Mouse (Mus musculus) Patski (cell line): Measurements from ENCODE around the gene March5. TPM values are rescaled to one million over a fixed set of nuclear protein-coding genes. Genes with fewer than 3 reads are reported as not detected.
A peak's percentile ranks its signal among the peaks of the same experiment; 100 is the strongest.
"Not testable (repeated sequence)": the region's sequence is repeated elsewhere in the genome, so short reads cannot be mapped to it uniquely, and the experiment has no call there.

ENCODE experiments used
- ATAC-seq: fragments of 100-300 bp; one replicate; pipeline ENCODE4 v1.8.0; 2021
- CTCF ChIA-PET: fragments of 350-600 bp; sonication (Branson Sonifier 250); formaldehyde crosslinking; loops from one replicate; lab custom pipeline; 2022; ENCODE audit warnings: inconsistent platforms; lab: Charles Lee
- POLR2A ChIA-PET: fragments of 350-600 bp; sonication (Branson Sonifier 250); formaldehyde crosslinking; loops from one replicate; lab custom pipeline; 2022; ENCODE audit warnings: antibody characterized with exemption, inconsistent platforms; lab: Charles Lee
- DNase-seq: peaks from one replicate; pipeline ENCODE4 v3.0.0-alpha.2; 2011; ENCODE audit warnings: low read depth, low spot score
- H3K27me3 ChIP-seq: fragments of 371-371 bp; one replicate; pipeline ENCODE4 v1.5.1; 2021
- CTCF ChIP-seq: fragments of 100-300 bp; IDR thresholded peaks from one replicate; pipeline ENCODE4 v1.5.1; 2021
- in situ Hi-C: fragments of 300-500 bp; cut with MboI; formaldehyde crosslinking; loops from 3 replicates; pipeline ENCODE4 v1.11.1; 2018; ENCODE audit warnings: low pct_unique_long_range_greater_than_20kb, mixed read lengths
- polyA plus RNA-seq: library from polyadenylated mRNA; unstranded; gene quantifications from one replicate; pipeline ENCODE4 v1.2.3, GENCODE M21; 2021

March5 gene
- polyA plus RNA-seq, 1 experiment from 2014 or later, result 121 TPM

DNA sequence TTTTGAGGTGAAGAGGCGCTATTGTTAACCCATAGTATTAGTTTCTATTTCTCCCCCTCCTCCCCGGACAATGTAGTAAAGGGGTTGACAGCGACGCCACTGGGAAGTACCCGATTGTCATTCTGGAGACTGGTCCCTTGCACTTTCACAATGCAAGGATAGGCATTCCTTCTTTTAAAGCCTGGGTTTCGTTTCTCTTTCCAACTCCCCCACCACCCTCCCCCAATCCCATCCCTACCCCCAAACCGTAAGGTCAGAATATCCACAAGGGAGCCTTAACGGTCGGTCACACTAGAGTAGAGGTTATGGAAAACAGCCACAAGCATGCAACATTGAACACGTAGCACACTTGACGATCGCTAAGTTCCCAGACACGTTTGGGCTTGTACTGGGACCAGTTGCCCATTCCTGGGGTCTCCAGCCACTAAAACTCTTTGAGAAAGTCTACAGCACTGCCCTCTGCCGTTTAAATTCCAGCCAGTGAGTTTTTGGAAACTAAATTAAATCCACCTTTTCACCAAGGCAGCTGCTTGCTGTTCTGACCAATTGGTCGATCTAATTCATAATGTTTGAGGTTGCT is 923 bp downstream of the March5 start, which contains the start of gene Cpeb3:
TSS of gene Cpeb3 (minus strand) at position 426 of the 580 bp plus-strand sequence.
- CTCF ChIA-PET, result interaction anchor here (0.8 to 2.5 kb wide), 3 partner anchors 12 to 157 kb away, joined by 3 to 9 read pairs (median 4); no protein-coding TSS in a partner anchor
- TF ChIP-seq CTCF, result peak; percentile 70
- in situ Hi-C loops, result no loop called here
- H3K27me3 ChIP-seq, result no peaks in the 10 kb centered on the region
- DNase-seq (peak; percentile 22), ATAC-seq (no peak)
- POLR2A ChIA-PET, result no interaction called here

GRCm38 (mm10) chr19:37208986-37209385 is 1.6 kb downstream of the March5 start:
- POLR2A ChIA-PET, result interaction anchor here (0.6 to 1.5 kb wide), 2 partner anchors 34 to 193 kb away, joined by 3 to 5 read pairs; no protein-coding TSS in a partner anchor
- DNase-seq, result peak; percentile 15
- CTCF ChIA-PET, result interaction anchor here (0.8 to 2.5 kb wide), 3 partner anchors 12 to 158 kb away, joined by 3 to 9 read pairs (median 4); no protein-coding TSS in a partner anchor
- ATAC-seq, result no peak
- TF ChIP-seq CTCF, result no peak
- no peaks in the 10 kb centered on the region for H3K27me3 ChIP-seq
- in situ Hi-C loops, result no loop called here

- in situ Hi-C loops, result no loop called here
- ChIA-PET CTCF (interaction anchor here (0.9 to 2.5 kb wide), 6 partner anchors 9 to 176 kb away, joined by 3 to 9 read pairs (median 4); no protein-coding TSS in a partner anchor), POLR2A (interaction anchor here (0.6 to 1.5 kb wide), 2 partner anchors 35 to 194 kb away, joined by 3 to 5 read pairs; no protein-coding TSS in a partner anchor)
- no peaks in the 10 kb centered on the region for H3K27me3 ChIP-seq
- peak; percentile 61 for TF ChIP-seq CTCF
- no peak for ATAC-seq
- no peak for DNase-seq
These were observed 2.3 kb downstream of the March5 start for GRCm38 (mm10) chr19:37209467-37210128.

DNA sequence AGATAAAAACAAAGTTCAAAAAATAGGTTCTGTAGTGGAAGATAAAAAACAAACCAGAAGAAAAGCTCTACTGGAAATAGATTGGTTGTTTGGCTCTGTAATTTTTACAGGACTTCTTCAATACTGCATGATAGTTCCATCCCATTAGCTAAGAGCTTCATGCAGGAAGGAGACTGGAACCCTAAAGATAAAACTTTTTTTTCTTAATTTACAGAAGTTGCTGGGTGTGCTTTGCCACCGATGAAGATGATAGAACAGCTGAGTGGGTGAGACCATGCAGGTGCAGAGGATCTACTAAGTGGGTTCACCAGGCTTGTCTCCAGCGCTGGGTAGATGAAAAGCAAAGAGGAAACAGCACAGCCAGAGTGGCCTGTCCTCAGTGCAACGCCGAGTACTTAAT is 3.1 kb downstream of the March5 start:
- CTCF ChIA-PET, result interaction anchor here (0.7 to 2.5 kb wide), 7 partner anchors 8 to 250 kb away, joined by 3 to 9 read pairs (median 3); no protein-coding TSS in a partner anchor

GRCm38 (mm10) chr19:37211416-37211815 is 4.1 kb downstream of the March5 start:
- POLR2A ChIA-PET, result no interaction called here
- TF ChIP-seq CTCF, result no peak
- CTCF ChIA-PET, result interaction anchor here (0.6 to 1.9 kb wide), 4 partner anchors 34 to 161 kb away, joined by 3 to 4 read pairs (median 3); no protein-coding TSS in a partner anchor
- no peak for DNase-seq
- no peak for ATAC-seq
- in situ Hi-C loops, result no loop called here
- no peaks in the 10 kb centered on the region for H3K27me3 ChIP-seq

More for the DNA sequence above, 3.1 kb downstream of the March5 start:
- DNase-seq, result no peak
- POLR2A ChIA-PET, result interaction anchor here (0.6 to 1.5 kb wide), 2 partner anchors 15 to 35 kb away, joined by 3 to 5 read pairs; no protein-coding TSS in a partner anchor
- H3K27me3 ChIP-seq, result no peaks in the 10 kb centered on the region
- in situ Hi-C loops, result no loop called here
- TF ChIP-seq CTCF, result no peak
- no peak for ATAC-seq

DNA sequence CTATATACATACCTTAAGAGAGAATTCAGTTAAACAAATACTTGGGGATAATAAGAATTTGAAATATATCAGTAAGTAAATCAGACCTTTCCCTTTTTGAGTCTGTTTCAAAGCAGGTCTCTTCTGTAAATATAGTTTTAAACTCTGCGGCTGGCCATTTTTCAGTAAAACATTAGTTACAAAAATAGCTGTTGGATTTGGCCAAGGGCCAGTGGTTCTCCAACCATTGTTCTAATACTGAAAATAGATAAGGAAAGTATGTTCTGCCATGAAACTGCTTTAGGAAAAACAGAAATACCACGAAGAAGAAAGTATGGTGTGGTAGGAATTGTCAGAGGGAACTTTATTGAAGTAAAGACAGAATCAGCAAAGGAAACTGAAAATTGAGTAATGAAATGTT is 7.4 kb downstream of the March5 start:
- ATAC-seq (no peak), DNase-seq (no peak)
- H3K27me3 ChIP-seq, result no peaks in the 10 kb centered on the region
- in situ Hi-C loops, result no loop called here
- POLR2A ChIA-PET, result no interaction called here
- TF ChIP-seq CTCF, result no peak
- CTCF ChIA-PET, result no interaction called here

GRCm38 (mm10) chr19:37225197-37225862 is 18.0 kb downstream of the March5 start:
- no peak for DNase-seq
- TF ChIP-seq CTCF, result no peak
- ATAC-seq, result no peak
- in situ Hi-C loops, result no loop called here
- ChIA-PET POLR2A (no interaction called here), CTCF (no interaction called here)
- no peaks in the 10 kb centered on the region for H3K27me3 ChIP-seq

DNA sequence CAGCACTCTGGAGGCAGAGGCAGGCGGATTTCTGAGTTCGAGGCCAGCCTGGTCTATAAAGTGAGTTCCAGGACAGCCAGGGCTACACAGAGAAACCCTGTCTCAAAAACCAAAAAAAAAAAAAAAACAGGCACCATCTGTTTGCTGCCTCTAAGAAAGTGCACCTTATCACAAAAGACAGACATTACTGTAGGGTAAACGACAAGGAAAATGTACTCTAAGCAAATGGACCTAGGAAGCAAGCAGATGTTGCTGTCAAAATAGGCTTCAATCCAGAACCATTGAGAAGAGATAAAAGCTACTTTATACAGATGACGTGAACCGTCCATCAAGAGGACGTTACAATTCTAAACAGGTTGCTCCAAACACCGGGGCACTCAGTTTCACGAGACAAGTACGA is 25.3 kb downstream of the March5 start:
- DNase-seq, in situ Hi-C loops, ATAC-seq, H3K27me3 ChIP-seq, POLR2A ChIA-PET: not testable (repeated sequence)
- CTCF ChIA-PET, result interaction anchor here (0.9 kb wide), 1 partner anchor 13 kb away, joined by 3 read pairs; no protein-coding TSS in a partner anchor

- in situ Hi-C loops, result no loop called here
- CTCF ChIA-PET, result interaction anchor here (0.9 kb wide), 1 partner anchor 15 kb away, joined by 3 read pairs; no protein-coding TSS in a partner anchor
These were observed 26.5 kb downstream of the March5 start for GRCm38 (mm10) chr19:37233561-37234539.

More at GRCm38 (mm10) chr19:37233561-37234539, 26.5 kb downstream of the March5 start:
- no peak for TF ChIP-seq CTCF
- ATAC-seq, result no peak
- H3K27me3 ChIP-seq, result peaks cover 7% of the 10 kb centered on the region
- POLR2A ChIA-PET, result no interaction called here
- no peak for DNase-seq
